Comparison of ENCODE assay signal across 9 mouse cellular contexts in genomic region chr11:5061413-5062139, GRCm38 (mm10). TPM values are rescaled to one million over a fixed set of nuclear protein-coding genes. Genes with fewer than 3 reads are reported as not detected.
DNase-seq lines count a peak whose midpoint lies in the region; ATAC-seq and TF ChIP-seq lines count a peak whose summit lies in the region.
"Had no signal": no experiment of that assay in that cellular context is flagged by ENCODE, and none has a peak within 500 bp of the region (broad histone marks: within the 10 kb centered on the region; RNA-seq: fewer than 3 reads in every experiment).

No protein-coding gene starts in this region.

- H3K4me2 ChIP-seq in hindbrain, embryonic 14.5 days (replicated peaks): peak overlapping the region; percentile 53

- CTCF ChIA-PET in Patski (lab: Charles Lee): no interaction called here

- H3K4me1 ChIP-seq in hindbrain, embryonic 14.5 days (replicated peaks; ENCODE audit: control insufficient read depth, insufficient read depth, low read length): peaks cover 42% of the 10 kb centered on the region

- ATAC-seq in Patski: no peak
- no peak for ATAC-seq in hindbrain, embryonic 14.5 days (ENCODE audit: low FRiP score)

- H3K27ac ChIP-seq in hindbrain, embryonic 14.5 days: no peak overlapping the region
- H3K27ac ChIP-seq: macrophage had no signal

- H3K9ac ChIP-seq in hindbrain, embryonic 14.5 days: peak overlapping the region; percentile 37; the same call in 1 of the 2 replicates

- 3% methylated on average over 62 of the region's 62 CpGs for WGBS in hindbrain, embryonic 14.5 days

- no peaks in the 10 kb centered on the region for H3K27me3 ChIP-seq in Patski
- peaks cover 74% of the 10 kb centered on the region for H3K27me3 ChIP-seq in hindbrain, embryonic 14.5 days (ENCODE audit: control insufficient read depth, insufficient read depth, low read length)

- H3K36me3 ChIP-seq in hindbrain, embryonic 14.5 days (replicated peaks; ENCODE audit: control insufficient read depth, insufficient read depth): peaks cover 4% of the 10 kb centered on the region

- no peak for TF ChIP-seq CTCF in Patski (IDR thresholded peaks at IDR 0.05)

- peak; percentile 69 for DNase-seq in Patski (ENCODE audit: low read depth, low spot score)
- peak; percentile 87 for DNase-seq in cerebellum, postnatal 10 days
- DNase-seq in frontal cortex, postnatal 36 days (ENCODE audit: low spot score in 2 of 2): peak; percentile 97
- DNase-seq in hindbrain, embryonic 14.5 days (ENCODE audit: low spot score): peak; percentile 59
- peak; percentile 92 to 97 for DNase-seq in layer of hippocampus, postnatal 25 days (ENCODE audit: extremely low spot score in 1 of 2, low spot score in 1 of 2)
- peak; percentile 97 for DNase-seq in lung, postnatal 10 days
- peak; percentile 96 for DNase-seq in ovary, postnatal 14 days (ENCODE audit: low spot score)
- peak; percentile 43 to 63 for DNase-seq in thymus, postnatal 36 days

- H3K4me3 ChIP-seq in hindbrain, embryonic 14.5 days (replicated peaks; ENCODE audit: low read length): peak overlapping the region; percentile 26

- in situ Hi-C loops in Patski (cut with MboI; ENCODE audit: low pct_unique_long_range_greater_than_20kb): no loop called here

- no peaks in the 10 kb centered on the region for H3K9me3 ChIP-seq in hindbrain, embryonic 14.5 days (ENCODE audit: control insufficient read depth, low read length)

- POLR2A ChIA-PET in Patski (lab: Charles Lee): interaction anchor here (1.3 kb wide), 1 partner anchor 37 kb away, joined by 3 read pairs; the partner anchor contains the start of gene Rhbdd3

RNA-seq across cellular contexts. Expression of gene Gas2l1, which starts 3.6 kb away (rescaled TPM):
- 56.3 TPM for polyA plus RNA-seq in Patski (2021)
- polyA plus RNA-seq in hindbrain, embryonic 14.5 days (2014; fragmentation: Nextera tagmentation; extraction: Ambion mirVana): 24.9 and 28.9 TPM in 2 replicates
- 10 to 100 TPM; 92.4 to 95.2 TPM for total RNA-seq in layer of hippocampus, postnatal 25 days (2021)

RNA-seq across cellular contexts. Expression of gene Rasl10a, which starts 3.6 kb away (rescaled TPM):
- 2.4 TPM for polyA plus RNA-seq in Patski (2021)
- 1.0 and 1.8 TPM in 2 replicates for polyA plus RNA-seq in hindbrain, embryonic 14.5 days (2014; fragmentation: Nextera tagmentation; extraction: Ambion mirVana)
- total RNA-seq in layer of hippocampus, postnatal 25 days (2021): 10 to 100 TPM; 76.8 to 94.0 TPM
- polyA plus RNA-seq: macrophage had no signal

RNA-seq across cellular contexts. Expression of gene Rhbdd3, which starts 37.1 kb away (rescaled TPM):
- polyA plus RNA-seq in Patski (2021): 35.4 TPM
- 39.7 and 44.5 TPM in 2 replicates for polyA plus RNA-seq in hindbrain, embryonic 14.5 days (2014; fragmentation: Nextera tagmentation; extraction: Ambion mirVana)
- total RNA-seq in layer of hippocampus, postnatal 25 days (2021): 10 to 100 TPM; 20.7 to 23.6 TPM

RNA-seq across cellular contexts. Expression of gene Ewsr1, which starts 37.5 kb away (rescaled TPM):
- polyA plus RNA-seq in Patski (2021): 420 TPM
- polyA plus RNA-seq in hindbrain, embryonic 14.5 days (2014; fragmentation: Nextera tagmentation; extraction: Ambion mirVana): 267 and 288 TPM in 2 replicates
- total RNA-seq in layer of hippocampus, postnatal 25 days (2021): 100 to 1,000 TPM; 260 to 353 TPM
